In genomic region chr14:28004023-28004422, GRCm38 (mm10) we compare ENCODE assay signal across 7 mouse cellular contexts.
DNase-seq lines count a peak whose midpoint lies in the region; ATAC-seq lines count a peak whose summit lies in the region.

No protein-coding gene starts in this region.

- H3K4me2 ChIP-seq in hindbrain, embryonic 14.5 days (replicated peaks) = no peak overlapping the region
- H3K4me2 ChIP-seq in hindbrain, embryonic 13.5 days = no peak overlapping the region

- H3K4me1 ChIP-seq in hindbrain, embryonic 14.5 days (replicated peaks; ENCODE audit: control insufficient read depth, insufficient read depth, low read length) = no peaks in the 10 kb centered on the region
- no peaks in the 10 kb centered on the region for H3K4me1 ChIP-seq in hindbrain, embryonic 13.5 days (replicated peaks)

- no peak overlapping the region for H3K4me3 ChIP-seq in hindbrain, embryonic 14.5 days (replicated peaks; ENCODE audit: low read length)
- H3K4me3 ChIP-seq in hindbrain, embryonic 13.5 days = no peak overlapping the region

- DNase-seq in hindbrain, embryonic 14.5 days (ENCODE audit: low spot score) = peak; percentile 57
- peak; percentile 22 for DNase-seq in ovary, postnatal 14 days (ENCODE audit: low spot score)
- DNase-seq in ovary, postnatal 36 days (ENCODE audit: low spot score) = no peak
- DNase-seq in embryo, embryonic 11 days = peak; percentile 58
- DNase-seq in retina, embryonic 14.5 days (ENCODE audit: low spot score) = peak; percentile 13
- no peak for DNase-seq in thymus, postnatal 4 days

- ATAC-seq in hindbrain, embryonic 14.5 days (ENCODE audit: low FRiP score) = no peak
- no peak for ATAC-seq in hindbrain, embryonic 13.5 days (ENCODE audit: low FRiP score)

- H3K9ac ChIP-seq in hindbrain, embryonic 14.5 days = no peak overlapping the region
- H3K9ac ChIP-seq in hindbrain, embryonic 13.5 days = no peak overlapping the region

- WGBS in hindbrain, embryonic 14.5 days = 54% methylated on average over 4 of the region's 4 CpGs
- WGBS in hindbrain, embryonic 13.5 days = 58% methylated on average over 4 of the region's 4 CpGs

- H3K27ac ChIP-seq in hindbrain, embryonic 14.5 days = no peak overlapping the region
- H3K27ac ChIP-seq in hindbrain, embryonic 13.5 days = no peak overlapping the region

- no peaks in the 10 kb centered on the region for H3K36me3 ChIP-seq in hindbrain, embryonic 14.5 days (replicated peaks; ENCODE audit: control insufficient read depth, insufficient read depth)
- H3K36me3 ChIP-seq in hindbrain, embryonic 13.5 days = no peaks in the 10 kb centered on the region

- no peaks in the 10 kb centered on the region for H3K27me3 ChIP-seq in hindbrain, embryonic 14.5 days (ENCODE audit: control insufficient read depth, insufficient read depth, low read length)
- H3K27me3 ChIP-seq in hindbrain, embryonic 13.5 days = no peaks in the 10 kb centered on the region

- H3K9me3 ChIP-seq in hindbrain, embryonic 14.5 days (ENCODE audit: control insufficient read depth, low read length) = no peaks in the 10 kb centered on the region
- no peaks in the 10 kb centered on the region for H3K9me3 ChIP-seq in hindbrain, embryonic 13.5 days

Comparison
In these comparisons a context has a peak if more than half of its experiments do, and no peak if none do; other contexts are left out.
1. DNase-seq: peak in hindbrain, embryonic 14.5 days (single experiment), ovary, postnatal 14 days (single experiment), embryo, embryonic 11 days (single experiment) and retina, embryonic 14.5 days (single experiment); none in ovary, postnatal 36 days (single experiment) and thymus, postnatal 4 days (single experiment).